Mouse (Mus musculus) G1E (cell line): ENCODE data around the gene Actl10.

Experiments
- CTCF ChIP-seq: IDR thresholded peaks from 2 replicates; pipeline ENCODE4 v1.5.1; 2012; ENCODE audit warnings: low read depth, low read length, inconsistent platforms, mixed read lengths
- GATA1 ChIP-seq: IDR thresholded peaks from 2 replicates; pipeline ENCODE4 v1.6.1; 2012; ENCODE audit warnings: borderline replicate concordance, low read length, inconsistent platforms, mixed read lengths
- GATA2 ChIP-seq: IDR thresholded peaks from 2 replicates; pipeline ENCODE4 v1.6.1; 2012; ENCODE audit warnings: low read depth, low read length, inconsistent platforms, borderline replicate concordance
- POLR2AphosphoS5 ChIP-seq: IDR thresholded peaks from 2 replicates; pipeline ENCODE4 v1.6.1; 2012; ENCODE audit warnings: low read depth, low read length, inconsistent platforms; ENCODE audit not compliant: insufficient replicate concordance
- TAL1 ChIP-seq: conservative IDR thresholded peaks from 2 replicates; pipeline ENCODE4 v1.6.1; 2012; ENCODE audit warnings: low read depth, low read length, inconsistent platforms, mixed read lengths

DNA sequence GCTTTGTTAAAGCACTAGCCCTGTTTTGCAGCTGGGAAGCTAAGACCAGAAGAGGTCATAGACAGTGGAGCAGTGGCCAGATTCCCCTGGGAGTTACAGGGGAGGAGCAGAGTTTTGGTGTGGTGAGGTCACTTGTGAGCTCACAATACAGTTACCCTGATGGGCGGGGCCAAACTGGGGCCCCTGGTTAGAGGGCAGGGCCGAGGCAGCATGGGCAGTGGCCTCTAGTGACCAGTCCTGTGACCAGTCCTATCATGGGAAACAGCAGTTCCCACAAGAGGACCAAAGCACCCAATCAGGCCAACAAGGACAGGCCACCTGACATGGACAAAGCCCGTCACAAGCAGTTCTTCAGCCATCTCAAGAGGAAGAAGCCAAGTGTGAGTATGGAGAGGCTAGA is 2.9 kb upstream of the Actl10 start:
- TF ChIP-seq CTCF, result no peak
- no peak for TF ChIP-seq TAL1
- TF ChIP-seq GATA1, result no peak
- TF ChIP-seq GATA2, result no peak
- TF ChIP-seq POLR2AphosphoS5, result no peak
